Mouse (Mus musculus): ENCODE results near the gene E2f6. TPM values are rescaled to one million over a fixed set of nuclear protein-coding genes. Genes with fewer than 3 reads are reported as not detected.
A peak's percentile ranks its signal among the peaks of the same experiment; 100 is the strongest.

The E2f6 gene
- polyA plus RNA-seq, 1 experiment = 30.8 TPM

GRCm38 (mm10) chr12:16820761-16821160, 10.0 kb downstream of the E2f6 start:
- peak overlapping the region; percentile 59 for H3K27ac ChIP-seq (replicated peaks; ENCODE audit: low read depth, low read length)
- H3K4me1 ChIP-seq (ENCODE audit: control insufficient read depth, insufficient read depth, insufficient read length, low read length) = no peaks in the 10 kb centered on the region
- no peak overlapping the region for H3K4me3 ChIP-seq (ENCODE audit: insufficient read depth, low read depth, low read length)

- Histone ChIP-seq H3K4me3 (ENCODE audit: insufficient read depth, low read depth, low read length) (no peak overlapping the region), H3K4me1 (ENCODE audit: control insufficient read depth, insufficient read depth, insufficient read length, low read length) (no peaks in the 10 kb centered on the region), H3K27ac (replicated peaks; ENCODE audit: low read depth, low read length) (no peak overlapping the region)
Observed at GRCm38 (mm10) chr12:16822181-16822734, 11.5 kb downstream of the E2f6 start.

- Histone ChIP-seq H3K4me3 (ENCODE audit: insufficient read depth, low read depth, low read length) (no peak overlapping the region), H3K27ac (replicated peaks; ENCODE audit: low read depth, low read length) (no peak overlapping the region), H3K4me1 (ENCODE audit: control insufficient read depth, insufficient read depth, insufficient read length, low read length) (no peaks in the 10 kb centered on the region)
Observed at GRCm38 (mm10) chr12:16823701-16824100, 12.9 kb downstream of the E2f6 start.

DNA sequence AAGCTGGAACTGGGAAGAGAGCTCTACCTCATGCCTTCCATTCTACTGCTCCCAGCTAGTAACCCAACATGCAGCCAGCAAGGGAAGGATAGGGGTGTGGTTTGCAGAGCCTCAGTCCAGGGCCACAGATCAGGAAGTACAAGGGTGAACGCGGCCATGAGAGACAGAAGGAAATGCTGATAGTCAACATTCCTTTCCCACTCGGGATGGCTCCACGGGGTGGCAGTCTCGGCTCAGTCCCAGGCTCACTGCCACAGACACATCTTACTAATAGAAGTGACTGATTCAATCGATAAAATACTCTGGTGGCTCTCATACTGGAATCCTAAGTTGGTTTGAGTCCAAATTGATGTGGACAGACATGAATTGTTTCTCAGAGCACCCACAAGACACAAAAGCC, 17.7 kb downstream of the E2f6 start:
- Histone ChIP-seq H3K27ac (replicated peaks; ENCODE audit: low read depth, low read length) (peak overlapping the region; percentile 23; the same call in 1 of the 2 replicates), H3K4me1 (ENCODE audit: control insufficient read depth, insufficient read depth, insufficient read length, low read length) (peaks cover 5% of the 10 kb centered on the region), H3K4me3 (ENCODE audit: insufficient read depth, low read depth, low read length) (no peak overlapping the region)

- no peak overlapping the region for H3K27ac ChIP-seq (replicated peaks; ENCODE audit: low read depth, low read length)
- H3K4me1 ChIP-seq (ENCODE audit: control insufficient read depth, insufficient read depth, insufficient read length, low read length) = peaks cover 9% of the 10 kb centered on the region
- no peak overlapping the region for H3K4me3 ChIP-seq (ENCODE audit: insufficient read depth, low read depth, low read length)
Observed at GRCm38 (mm10) chr12:16829785-16830184, 19.0 kb downstream of the E2f6 start.

- Histone ChIP-seq H3K4me3 (ENCODE audit: insufficient read depth, low read depth, low read length) (no peak overlapping the region), H3K27ac (replicated peaks; ENCODE audit: low read depth, low read length) (no peak overlapping the region), H3K4me1 (ENCODE audit: control insufficient read depth, insufficient read depth, insufficient read length, low read length) (peaks cover 13% of the 10 kb centered on the region)
Observed at GRCm38 (mm10) chr12:16831071-16831470, 20.3 kb downstream of the E2f6 start.

DNA sequence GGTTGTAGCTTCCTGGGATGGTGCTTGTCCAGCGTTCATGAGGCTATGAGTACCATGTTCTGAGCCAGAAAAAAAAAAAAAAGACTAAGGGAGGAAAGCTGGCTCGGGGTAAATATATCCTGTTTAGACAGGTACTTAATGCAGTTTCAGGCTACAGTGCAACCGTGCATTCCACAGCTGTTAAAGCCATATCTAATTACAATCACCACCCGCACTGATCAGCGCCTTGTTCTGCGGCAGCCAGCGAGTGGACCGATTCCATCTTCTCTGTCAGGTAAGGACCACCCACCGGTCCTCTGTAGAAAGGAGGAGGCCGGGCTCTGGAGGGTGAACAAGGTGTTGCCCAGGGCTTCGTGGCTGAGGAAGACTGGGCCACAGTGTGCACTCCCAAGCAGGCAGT, 23.9 kb downstream of the E2f6 start:
- H3K27ac ChIP-seq (replicated peaks; ENCODE audit: low read depth, low read length) = peak overlapping the region; percentile 59
- H3K4me3 ChIP-seq (ENCODE audit: insufficient read depth, low read depth, low read length) = no peak overlapping the region
- H3K4me1 ChIP-seq (ENCODE audit: control insufficient read depth, insufficient read depth, insufficient read length, low read length) = peaks cover 13% of the 10 kb centered on the region

DNA sequence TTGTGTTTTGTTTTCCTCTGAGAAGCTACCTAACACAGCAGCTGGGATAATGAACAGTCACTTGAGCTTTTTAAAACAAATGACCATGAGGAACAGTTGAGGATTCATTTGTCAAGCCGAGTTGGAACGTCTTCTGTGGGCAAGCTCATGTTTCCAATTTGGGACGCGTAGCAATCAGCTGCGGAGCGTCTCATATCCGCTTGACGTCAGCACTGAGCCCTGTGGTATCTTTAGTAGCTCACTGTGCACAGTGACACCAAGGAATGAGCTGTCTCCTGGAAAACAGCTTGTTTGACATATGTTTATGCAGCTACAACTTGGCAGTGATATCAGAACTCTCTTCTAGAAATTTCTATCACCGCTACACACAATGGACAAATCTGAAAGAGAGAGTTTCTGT, 25.4 kb downstream of the E2f6 start:
- H3K4me1 ChIP-seq (ENCODE audit: control insufficient read depth, insufficient read depth, insufficient read length, low read length) = peaks cover 13% of the 10 kb centered on the region
- peak overlapping the region; percentile 92 for H3K27ac ChIP-seq (replicated peaks; ENCODE audit: low read depth, low read length)
- H3K4me3 ChIP-seq (ENCODE audit: insufficient read depth, low read depth, low read length) = no peak overlapping the region

- Histone ChIP-seq H3K27ac (replicated peaks; ENCODE audit: low read depth, low read length) (no peak overlapping the region), H3K4me1 (ENCODE audit: control insufficient read depth, insufficient read depth, insufficient read length, low read length) (peaks cover 8% of the 10 kb centered on the region; the same call in 1 of the 2 replicates), H3K4me3 (ENCODE audit: insufficient read depth, low read depth, low read length) (no peak overlapping the region)
Observed at GRCm38 (mm10) chr12:16837766-16838165, 27.0 kb downstream of the E2f6 start.

GRCm38 (mm10) chr12:16840842-16841782, 30.3 kb downstream of the E2f6 start:
- H3K4me1 ChIP-seq (ENCODE audit: control insufficient read depth, insufficient read depth, insufficient read length, low read length) = no peaks in the 10 kb centered on the region
- no peak overlapping the region for H3K4me3 ChIP-seq (ENCODE audit: insufficient read depth, low read depth, low read length)
- no peak overlapping the region for H3K27ac ChIP-seq (replicated peaks; ENCODE audit: low read depth, low read length)

GRCm38 (mm10) chr12:16844623-16845592, 34.1 kb downstream of the E2f6 start:
- H3K4me3 ChIP-seq (ENCODE audit: insufficient read depth, low read depth, low read length) = no peak overlapping the region
- peaks cover 5% of the 10 kb centered on the region for H3K4me1 ChIP-seq (ENCODE audit: control insufficient read depth, insufficient read depth, insufficient read length, low read length)
- no peak overlapping the region for H3K27ac ChIP-seq (replicated peaks; ENCODE audit: low read depth, low read length)

DNA sequence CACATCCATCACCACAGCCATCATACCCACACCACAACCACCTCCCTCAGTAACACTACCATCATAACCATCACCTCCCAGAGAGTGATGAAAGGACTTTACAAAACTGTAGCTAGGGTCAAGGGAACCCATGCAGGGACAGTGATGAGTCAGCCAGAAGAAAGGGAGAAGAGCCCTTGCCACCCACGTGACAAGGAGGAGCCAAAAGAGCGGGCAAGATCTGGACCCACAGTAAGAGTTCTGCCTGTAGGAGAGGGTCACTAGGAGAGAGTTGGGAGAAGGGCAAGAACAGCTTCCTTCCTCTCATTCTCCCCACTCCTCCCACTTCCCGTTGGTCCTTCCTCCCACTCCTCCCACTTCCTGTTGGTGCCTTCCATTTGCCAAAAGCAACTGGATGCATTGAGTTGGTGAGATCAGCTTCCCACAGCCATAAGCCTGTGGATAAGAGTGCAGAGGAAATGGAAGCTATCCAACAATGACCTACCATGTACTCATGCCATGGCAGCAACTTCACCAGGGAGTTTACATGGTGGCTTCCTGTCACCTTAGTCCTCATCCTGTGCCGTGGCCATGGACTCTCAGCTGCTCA, 36.5 kb downstream of the E2f6 start:
- Histone ChIP-seq H3K4me3 (ENCODE audit: insufficient read depth, low read depth, low read length) (no peak overlapping the region), H3K27ac (replicated peaks; ENCODE audit: low read depth, low read length) (no peak overlapping the region), H3K4me1 (ENCODE audit: control insufficient read depth, insufficient read depth, insufficient read length, low read length) (peaks cover 7% of the 10 kb centered on the region)

DNA sequence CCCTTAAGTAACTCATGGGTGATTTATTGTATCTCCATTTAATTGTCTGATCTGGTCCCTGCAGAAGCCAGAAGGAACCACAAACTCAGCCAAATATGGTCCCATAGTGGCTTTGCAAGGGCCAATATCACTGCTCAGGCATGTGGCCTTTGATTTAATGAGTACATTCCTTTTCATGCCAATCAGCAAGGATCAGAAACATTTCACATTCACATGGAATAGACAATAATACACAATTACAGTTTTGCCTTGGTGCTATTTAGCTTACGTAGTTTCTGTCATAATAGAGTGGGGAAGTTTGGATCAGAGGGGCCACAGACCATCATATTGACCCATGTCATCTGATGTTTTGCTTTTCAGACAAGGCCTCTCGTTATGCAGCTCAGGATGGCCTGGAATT, 37.7 kb downstream of the E2f6 start:
- H3K4me1 ChIP-seq (ENCODE audit: control insufficient read depth, insufficient read depth, insufficient read length, low read length) = peaks cover 8% of the 10 kb centered on the region
- H3K27ac ChIP-seq (replicated peaks; ENCODE audit: low read depth, low read length) = no peak overlapping the region
- no peak overlapping the region for H3K4me3 ChIP-seq (ENCODE audit: insufficient read depth, low read depth, low read length)

GRCm38 (mm10) chr12:16849821-16850220, 39.1 kb downstream of the E2f6 start:
- Histone ChIP-seq H3K4me3 (ENCODE audit: insufficient read depth, low read depth, low read length) (no peak overlapping the region), H3K27ac (replicated peaks; ENCODE audit: low read depth, low read length) (no peak overlapping the region)

More at GRCm38 (mm10) chr12:16849821-16850220, 39.1 kb downstream of the E2f6 start:
- H3K4me1 ChIP-seq (ENCODE audit: control insufficient read depth, insufficient read depth, insufficient read length, low read length) = peaks cover 10% of the 10 kb centered on the region

Measured in brown adipose tissue, adult 24 weeks (tissue).